Comparison of ENCODE assay signal across 19 mouse cellular contexts in the genomic region with DNA sequence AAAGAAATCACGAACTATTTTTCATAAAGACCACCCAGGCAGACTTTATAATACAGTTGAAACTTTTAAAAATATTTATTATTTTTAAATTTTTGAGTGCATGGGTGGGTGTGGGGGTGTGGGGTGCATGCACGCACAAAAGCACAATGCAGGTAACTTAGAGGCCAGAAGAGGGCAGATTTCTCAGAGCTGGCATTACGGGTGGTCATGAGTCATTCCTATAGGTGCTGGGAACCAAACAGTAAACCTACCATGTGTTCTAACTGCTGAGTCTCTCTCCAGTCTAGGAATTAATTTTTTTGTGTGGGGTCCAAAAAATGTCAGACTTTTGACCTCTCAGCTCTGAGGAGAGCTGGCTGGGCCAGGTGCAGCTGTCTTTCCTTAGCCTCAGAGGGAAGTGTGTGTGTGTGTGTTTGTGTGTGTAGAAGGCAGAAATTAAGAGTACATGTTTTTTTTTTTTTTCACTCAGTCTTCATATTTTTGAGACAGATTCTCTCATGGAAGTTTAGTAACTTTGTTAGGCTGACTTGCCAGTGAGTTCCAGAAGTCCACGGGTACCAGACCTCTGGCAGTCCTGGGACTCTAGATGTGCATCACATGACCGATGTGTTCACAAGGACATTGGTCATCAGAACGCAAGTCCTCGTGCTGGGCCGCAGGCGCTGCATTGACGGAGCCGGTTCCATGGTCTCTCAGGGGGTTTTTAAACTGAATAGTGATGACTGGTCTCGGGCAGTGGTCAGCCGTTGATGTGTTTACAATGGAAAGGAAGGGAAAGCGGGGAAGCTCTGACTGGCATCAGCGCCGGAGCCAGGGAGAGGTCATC. TPM values are rescaled to one million over a fixed set of nuclear protein-coding genes. Genes with fewer than 3 reads are reported as not detected.
DNase-seq lines count a peak whose midpoint lies in the region; ATAC-seq and TF ChIP-seq lines count a peak whose summit lies in the region.
"Had no signal": no experiment of that assay in that cellular context is flagged by ENCODE, and none has a peak within 500 bp of the region (broad histone marks: within the 10 kb centered on the region; RNA-seq: fewer than 3 reads in every experiment).

No protein-coding gene starts in this region.

- no peaks in the 10 kb centered on the region for H3K9me3 ChIP-seq in heart, embryonic 12.5 days (replicated peaks)
- no peaks in the 10 kb centered on the region for H3K9me3 ChIP-seq in liver, embryonic 12.5 days (replicated peaks)
- no peaks in the 10 kb centered on the region for H3K9me3 ChIP-seq in liver, embryonic 16.5 days (replicated peaks; ENCODE audit: control insufficient read depth, low read length)
- no peaks in the 10 kb centered on the region for H3K9me3 ChIP-seq in midbrain, embryonic 15.5 days
- no peaks in the 10 kb centered on the region for H3K9me3 ChIP-seq in forebrain, embryonic 16.5 days (ENCODE audit: control insufficient read depth, low read length)
- H3K9me3 ChIP-seq: embryonic facial prominence, embryonic 15.5 days; limb, embryonic 15.5 days had no signal

- H3K27me3 ChIP-seq in heart, adult 2 months (ENCODE audit: control insufficient read depth, insufficient read depth, low read length) = no peaks in the 10 kb centered on the region
- H3K27me3 ChIP-seq in heart, embryonic 12.5 days (replicated peaks) = 0 out of 2 replicates have a peak, but pooled peaks cover 4% of the 10 kb centered on the region
- H3K27me3 ChIP-seq in liver, adult 2 months (ENCODE audit: control insufficient read depth, insufficient read depth, low read length) = no peaks in the 10 kb centered on the region
- peaks cover 6% of the 10 kb centered on the region; the same call in 1 of the 2 replicates for H3K27me3 ChIP-seq in liver, embryonic 12.5 days (replicated peaks)
- H3K27me3 ChIP-seq in liver, embryonic 16.5 days (ENCODE audit: control insufficient read depth, insufficient read depth, low read depth, low read length) = no peaks in the 10 kb centered on the region
- H3K27me3 ChIP-seq in midbrain, embryonic 15.5 days (replicated peaks) = peaks cover 10% of the 10 kb centered on the region; the same call in 1 of the 2 replicates
- 0 out of 2 replicates have a peak, but pooled peaks cover 2% of the 10 kb centered on the region for H3K27me3 ChIP-seq in forebrain, embryonic 16.5 days (replicated peaks; ENCODE audit: control insufficient read depth, insufficient read depth, low read length)
- H3K27me3 ChIP-seq: embryonic facial prominence, embryonic 15.5 days; limb, embryonic 15.5 days had no signal

- intact Hi-C loops in heart, adult 2 months (cut with DNase I) = no loop called here

- no peak for TF ChIP-seq POLR2A in heart, adult 2 months (IDR thresholded peaks at IDR 0.05; ENCODE audit: insufficient read depth, low read depth, low read length)
- TF ChIP-seq POLR2A in liver, adult 2 months (IDR thresholded peaks at IDR 0.05; ENCODE audit: extremely low read depth, insufficient read depth, low read length) = no peak

- no peak for TF ChIP-seq EP300 in heart, adult 2 months (IDR thresholded peaks at IDR 0.05; ENCODE audit: insufficient read depth, low read depth, low read length)

- H3K79me2 ChIP-seq in heart, adult 2 months (replicated peaks; ENCODE audit: control insufficient read depth, insufficient read depth, low read length) = no peaks in the 10 kb centered on the region
- H3K79me2 ChIP-seq in liver, adult 2 months (ENCODE audit: control insufficient read depth, insufficient read depth, low read length) = no peaks in the 10 kb centered on the region

- ATAC-seq in heart, embryonic 12.5 days (ENCODE audit: insufficient number of reproducible peaks, low FRiP score) = no peak
- no peak for ATAC-seq in liver, embryonic 12.5 days
- ATAC-seq in liver, embryonic 16.5 days (ENCODE audit: low read depth) = no peak
- ATAC-seq in midbrain, embryonic 15.5 days (replicated peaks) = no peak
- no peak for ATAC-seq in forebrain, embryonic 16.5 days
- ATAC-seq: CD4-positive, CD25-positive, alpha-beta regulatory T cell, adult 4 months had no signal

- peaks cover 3% of the 10 kb centered on the region; the same call in 1 of the 2 replicates for H3K4me1 ChIP-seq in heart, adult 2 months (ENCODE audit: control insufficient read depth, insufficient read depth, low read length)
- peaks cover 24% of the 10 kb centered on the region for H3K4me1 ChIP-seq in heart, embryonic 12.5 days (replicated peaks)
- peaks cover 35% of the 10 kb centered on the region for H3K4me1 ChIP-seq in liver, adult 2 months (ENCODE audit: control insufficient read depth, insufficient read depth, low read length)
- H3K4me1 ChIP-seq in liver, embryonic 12.5 days = peaks cover 17% of the 10 kb centered on the region; the same call in 1 of the 2 replicates
- H3K4me1 ChIP-seq in liver, embryonic 16.5 days (ENCODE audit: control insufficient read depth, low read depth, low read length) = peaks cover 6% of the 10 kb centered on the region
- peaks cover 3% of the 10 kb centered on the region; the same call in 1 of the 2 replicates for H3K4me1 ChIP-seq in midbrain, embryonic 15.5 days
- no peaks in the 10 kb centered on the region; the same call in 1 of the 2 replicates for H3K4me1 ChIP-seq in forebrain, embryonic 16.5 days (replicated peaks; ENCODE audit: control insufficient read depth, insufficient read depth, low read length)

- TF ChIP-seq CTCF in heart, adult 2 months (IDR thresholded peaks at IDR 0.05) = no peak
- TF ChIP-seq CTCF in liver, adult 2 months (IDR thresholded peaks at IDR 0.05; ENCODE audit: low read depth, low read length) = peak; percentile 15; the same call in 1 of the 2 replicates

- no peaks in the 10 kb centered on the region for H3K36me3 ChIP-seq in heart, adult 2 months (ENCODE audit: control insufficient read depth, insufficient read depth, low read length)
- H3K36me3 ChIP-seq in heart, embryonic 12.5 days = no peaks in the 10 kb centered on the region
- no peaks in the 10 kb centered on the region for H3K36me3 ChIP-seq in liver, adult 2 months (ENCODE audit: control insufficient read depth, insufficient read depth, low read length)
- no peaks in the 10 kb centered on the region for H3K36me3 ChIP-seq in liver, embryonic 12.5 days
- H3K36me3 ChIP-seq in liver, embryonic 16.5 days (ENCODE audit: control insufficient read depth, insufficient read depth) = no peaks in the 10 kb centered on the region
- H3K36me3 ChIP-seq in midbrain, embryonic 15.5 days (replicated peaks) = no peaks in the 10 kb centered on the region
- H3K36me3 ChIP-seq in forebrain, embryonic 16.5 days (ENCODE audit: control insufficient read depth, insufficient read depth) = no peaks in the 10 kb centered on the region
- H3K36me3 ChIP-seq: embryonic facial prominence, embryonic 15.5 days; limb, embryonic 15.5 days had no signal

- no peak overlapping the region for H3K4me3 ChIP-seq in heart, adult 2 months
- H3K4me3 ChIP-seq in heart, embryonic 12.5 days = no peak overlapping the region
- no peak overlapping the region for H3K4me3 ChIP-seq in liver, adult 2 months (ENCODE audit: insufficient read depth, low read depth, low read length)
- H3K4me3 ChIP-seq in liver, embryonic 12.5 days = no peak overlapping the region
- H3K4me3 ChIP-seq in liver, embryonic 16.5 days (ENCODE audit: low read depth, low read length) = no peak overlapping the region
- H3K4me3 ChIP-seq in midbrain, embryonic 15.5 days = no peak overlapping the region
- H3K4me3 ChIP-seq in forebrain, embryonic 16.5 days (replicated peaks; ENCODE audit: low read length) = no peak overlapping the region
- H3K4me3 ChIP-seq: embryonic facial prominence, embryonic 15.5 days; limb, embryonic 15.5 days; megakaryocyte, embryonic 14.5 days had no signal

- WGBS in heart, adult 2 months = 69% methylated on average over 16 of the region's 16 CpGs
- 86% methylated on average over 16 of the region's 16 CpGs for WGBS in heart, embryonic 12.5 days
- WGBS in liver, adult 2 months = 13% methylated on average over 16 of the region's 16 CpGs
- 65% methylated on average over 16 of the region's 16 CpGs for WGBS in liver, embryonic 12.5 days (ENCODE audit: insufficient replicate concordance)
- WGBS in liver, embryonic 16.5 days (ENCODE audit: insufficient replicate concordance) = 63% methylated on average over 16 of the region's 16 CpGs
- WGBS in midbrain, embryonic 15.5 days = 86% methylated on average over 16 of the region's 16 CpGs
- 88% methylated on average over 16 of the region's 16 CpGs for WGBS in forebrain, embryonic 16.5 days

- no peak for DNase-seq in heart, adult 2 months
- peak; percentile 93 for DNase-seq in liver, adult 2 months (ENCODE audit: extremely low read depth, low read depth, low spot score)
- peak; percentile 65 for DNase-seq in ZHBTc4 (ENCODE audit: low read depth, low spot score)
- DNase-seq: cerebellum, adult 11 months; cerebellum, postnatal 14 days; gastrocnemius, postnatal 10 days; layer of hippocampus, postnatal 36 days; lung, postnatal 14 days; right cerebral cortex, postnatal 14 days; spleen, adult 18-20 months had no signal

- no peak overlapping the region for H3K9ac ChIP-seq in heart, adult 2 months (ENCODE audit: low read depth, low read length)
- no peak overlapping the region for H3K9ac ChIP-seq in heart, embryonic 12.5 days
- peak overlapping the region; percentile 13; the same call in 1 of the 2 replicates for H3K9ac ChIP-seq in liver, adult 2 months (ENCODE audit: low read depth, low read length)
- no peak overlapping the region for H3K9ac ChIP-seq in liver, embryonic 12.5 days
- H3K9ac ChIP-seq in liver, embryonic 16.5 days (ENCODE audit: low read depth, low read length) = no peak overlapping the region
- H3K9ac ChIP-seq in midbrain, embryonic 15.5 days = no peak overlapping the region
- no peak overlapping the region for H3K9ac ChIP-seq in forebrain, embryonic 16.5 days (replicated peaks; ENCODE audit: low read depth, low read length)
- H3K9ac ChIP-seq: embryonic facial prominence, embryonic 15.5 days; limb, embryonic 15.5 days had no signal

- H3K27ac ChIP-seq in heart, adult 2 months = 0 out of 2 replicates have a peak overlapping the region, but pooled peaks have one; percentile 31
- no peak overlapping the region for H3K27ac ChIP-seq in heart, embryonic 12.5 days (ENCODE audit: poor library complexity, severe bottlenecking)
- peak overlapping the region; percentile 95 for H3K27ac ChIP-seq in liver, adult 2 months (replicated peaks; ENCODE audit: insufficient read depth, low read depth, low read length)
- H3K27ac ChIP-seq in liver, embryonic 12.5 days = no peak overlapping the region
- H3K27ac ChIP-seq in liver, embryonic 16.5 days (ENCODE audit: low read length) = peak overlapping the region; percentile 52
- no peak overlapping the region for H3K27ac ChIP-seq in midbrain, embryonic 15.5 days
- no peak overlapping the region for H3K27ac ChIP-seq in forebrain, embryonic 16.5 days (ENCODE audit: low read length)
- H3K27ac ChIP-seq: embryonic facial prominence, embryonic 15.5 days; limb, embryonic 15.5 days had no signal

- no peak overlapping the region for H3K4me2 ChIP-seq in heart, embryonic 12.5 days
- H3K4me2 ChIP-seq in liver, embryonic 12.5 days = no peak overlapping the region
- H3K4me2 ChIP-seq in liver, embryonic 16.5 days (ENCODE audit: low read depth, low read length) = no peak overlapping the region
- H3K4me2 ChIP-seq in midbrain, embryonic 15.5 days = no peak overlapping the region
- no peak overlapping the region for H3K4me2 ChIP-seq in forebrain, embryonic 16.5 days (ENCODE audit: low read length)
- H3K4me2 ChIP-seq: embryonic facial prominence, embryonic 15.5 days; limb, embryonic 15.5 days had no signal

RNA-seq across cellular contexts. Expression of gene Slc25a33, which starts 25.5 kb away (rescaled TPM):
- total RNA-seq in heart, adult 2 months (2021) = 10 to 100 TPM; 22.3 to 26.0 TPM
- 19.0 and 20.3 TPM in 2 replicates for polyA plus RNA-seq in heart, adult 2 months (2012; rRNA removed)
- 7.3 and 7.5 TPM in 2 replicates for polyA plus RNA-seq in heart, embryonic 12.5 days (2016; fragmentation: Nextera tagmentation; extraction: Ambion mirVana)
- 14.3 and 21.5 TPM in 2 replicates for total RNA-seq in liver, adult 2 months (2014; rRNA removed)
- polyA plus RNA-seq in liver, adult 2 months (2012; rRNA removed) = 11.0 and 12.7 TPM in 2 replicates
- polyA plus RNA-seq in liver, embryonic 12.5 days (2016; fragmentation: Nextera tagmentation; extraction: Ambion mirVana) = 17.1 and 17.3 TPM in 2 replicates
- 10.7 and 11.3 TPM in 2 replicates for polyA plus RNA-seq in liver, embryonic 16.5 days (2015; fragmentation: Nextera tagmentation; extraction: Ambion mirVana)
- 26.6 and 27.4 TPM in 2 replicates for polyA plus RNA-seq in midbrain, embryonic 15.5 days (2015; fragmentation: Nextera tagmentation; extraction: Ambion mirVana)
- polyA plus RNA-seq in forebrain, embryonic 16.5 days (2015; fragmentation: Nextera tagmentation; extraction: Ambion mirVana) = 22.4 and 22.7 TPM in 2 replicates

Comparison
In these comparisons a context has a peak if more than half of its experiments do, and no peak if none do; other contexts are left out.
1. H3K27ac ChIP-seq: peak in heart, adult 2 months (single experiment), liver, adult 2 months (single experiment) and liver, embryonic 16.5 days (single experiment); none in heart, embryonic 12.5 days (single experiment), liver, embryonic 12.5 days (single experiment), midbrain, embryonic 15.5 days (single experiment) and forebrain, embryonic 16.5 days (single experiment).
2. DNase-seq: peak in liver, adult 2 months (single experiment) and ZHBTc4 (single experiment); none in heart, adult 2 months (0 of 2).